Mouse (Mus musculus) mouse trophoblast stem cell (cell line): Measurements from ENCODE around the gene Scn3a.

ENCODE experiments used
- in situ Hi-C, 2 experiments: fragments of 300-500 bp; cut with MseI, MboI; formaldehyde crosslinking; loops; 2 replicates in 1 of 2; 3 replicates in 1 of 2; pipeline ENCODE4 v1.15.1; 2025

Scn3a gene

GRCm38 (mm10) chr2:65566793-65567787 lies at the start of gene Scn3a:
Gene Scn3a (minus strand): TSS chr2:65567627.
- in situ Hi-C loops, result loop anchor here (5.0 kb wide), 1 partner anchor 155 kb away; no protein-coding TSS in a partner anchor

- in situ Hi-C loops, result no loop called here
Observed at GRCm38 (mm10) chr2:65611887-65612286, 44.5 kb upstream of the Scn3a start.

- in situ Hi-C loops, result no loop called here
Observed at GRCm38 (mm10) chr2:65607813-65608212, 40.4 kb upstream of the Scn3a start.

- in situ Hi-C loops, result no loop called here
Observed at GRCm38 (mm10) chr2:65587679-65588078, 20.3 kb upstream of the Scn3a start.

- in situ Hi-C loops, result loop anchor here (5.0 kb wide), 1 partner anchor 156 kb away; no protein-coding TSS in a partner anchor
Observed at GRCm38 (mm10) chr2:65567925-65568324, 498 bp upstream of the Scn3a start.

- in situ Hi-C loops, result no loop called here
Observed at GRCm38 (mm10) chr2:65563898-65564297, 3.5 kb downstream of the Scn3a start.

GRCm38 (mm10) chr2:65557719-65558118 lies 9.7 kb downstream of the Scn3a start:
- in situ Hi-C loops, result no loop called here

- in situ Hi-C loops, result no loop called here
Observed at GRCm38 (mm10) chr2:65554662-65555061, 12.8 kb downstream of the Scn3a start.

GRCm38 (mm10) chr2:65553473-65553872 lies 14.0 kb downstream of the Scn3a start:
- in situ Hi-C loops, result no loop called here

- in situ Hi-C loops, result no loop called here
Observed at GRCm38 (mm10) chr2:65552727-65553126, 14.7 kb downstream of the Scn3a start.

- in situ Hi-C loops, result no loop called here
Observed at GRCm38 (mm10) chr2:65552222-65552621, 15.2 kb downstream of the Scn3a start.

- in situ Hi-C loops, result no loop called here
Observed at GRCm38 (mm10) chr2:65551736-65552135, 15.7 kb downstream of the Scn3a start.

GRCm38 (mm10) chr2:65550564-65550963 lies 16.9 kb downstream of the Scn3a start:
- in situ Hi-C loops, result no loop called here

GRCm38 (mm10) chr2:65548665-65549064 lies 18.8 kb downstream of the Scn3a start:
- in situ Hi-C loops, result no loop called here

GRCm38 (mm10) chr2:65547341-65547740 lies 20.1 kb downstream of the Scn3a start:
- in situ Hi-C loops, result no loop called here

GRCm38 (mm10) chr2:65542906-65543592 lies 24.4 kb downstream of the Scn3a start:
- in situ Hi-C loops, result no loop called here

GRCm38 (mm10) chr2:65541781-65542180 lies 25.6 kb downstream of the Scn3a start:
- in situ Hi-C loops, result no loop called here

GRCm38 (mm10) chr2:65538436-65538835 lies 29.0 kb downstream of the Scn3a start:
- in situ Hi-C loops, result no loop called here

- in situ Hi-C loops, result no loop called here
Observed at GRCm38 (mm10) chr2:65532127-65532854, 35.1 kb downstream of the Scn3a start.

- in situ Hi-C loops, result no loop called here
Observed at GRCm38 (mm10) chr2:65529148-65529547, 38.3 kb downstream of the Scn3a start.

GRCm38 (mm10) chr2:65516703-65517102 lies 50.7 kb downstream of the Scn3a start:
- in situ Hi-C loops, result no loop called here

- in situ Hi-C loops, result no loop called here
Observed at GRCm38 (mm10) chr2:65508217-65508616, 59.2 kb downstream of the Scn3a start.
